Mouse (Mus musculus) thymus, postnatal 10 days (tissue): ENCODE results near the gene Tas2r117.

Experiments
- DNase-seq, 2 experiments: peaks; one replicate each; pipeline ENCODE4 v3.0.0; 2021; ENCODE audit warnings: low spot score in 2 of 2

Tas2r117 gene

GRCm38 (mm10) chr6:132802518-132802917, at the start of gene Tas2r117:
Tas2r117 (plus strand) TSS chr6:132802818.
- no peak for DNase-seq

GRCm38 (mm10) chr6:132754430-132754829, 48.2 kb upstream of the Tas2r117 start, which contains the start of gene Tas2r124:
Tas2r124 (plus strand) TSS chr6:132754730.
- DNase-seq, result no peak

GRCm38 (mm10) chr6:132761831-132762230, 40.8 kb upstream of the Tas2r117 start, which contains the start of gene Tas2r102:
Tas2r102 (plus strand) TSS chr6:132762131.
- DNase-seq, result no peak

GRCm38 (mm10) chr6:132778062-132778461, 24.6 kb upstream of the Tas2r117 start, which contains the start of gene Tas2r136:
Tas2r136 (minus strand) TSS chr6:132778162.
- DNase-seq, result no peak

GRCm38 (mm10) chr6:132795393-132795792, 7.2 kb upstream of the Tas2r117 start:
- DNase-seq, result no peak

GRCm38 (mm10) chr6:132846842-132847241, 44.2 kb downstream of the Tas2r117 start, which contains the start of gene Tas2r123:
Tas2r123 (plus strand) TSS chr6:132847142.
- no peak for DNase-seq
